33 mouse cellular contexts compared by ENCODE assay signal in genomic region chr8:25450544-25450943, GRCm38 (mm10).
"Had no signal": no experiment of that assay in that cellular context is flagged by ENCODE, and none has a peak within 500 bp of the region (broad histone marks: within the 10 kb centered on the region; RNA-seq: fewer than 3 reads in every experiment).

No protein-coding gene starts in this region.

- H3K4me3 ChIP-seq: limb, embryonic 10.5 days; limb, embryonic 12.5 days; limb, embryonic 13.5 days; limb, embryonic 15.5 days; liver, embryonic 12.5 days; liver, embryonic 13.5 days; liver, embryonic 15.5 days; lung, embryonic 15.5 days; megakaryocyte, embryonic 14.5 days; midbrain, embryonic 10.5 days; midbrain, embryonic 12.5 days; midbrain, embryonic 13.5 days; midbrain, embryonic 15.5 days; myocyte; neural tube, embryonic 12.5 days; neural tube, embryonic 13.5 days had no signal

- H3K27me3 ChIP-seq: limb, embryonic 12.5 days; limb, embryonic 13.5 days; limb, embryonic 15.5 days; liver, embryonic 12.5 days; liver, embryonic 13.5 days; liver, embryonic 15.5 days; lung, embryonic 15.5 days; megakaryocyte, embryonic 14.5 days; midbrain, embryonic 12.5 days; midbrain, embryonic 13.5 days; midbrain, embryonic 15.5 days; neural tube, embryonic 12.5 days; neural tube, embryonic 13.5 days had no signal

- H3K9me3 ChIP-seq: limb, embryonic 10.5 days; limb, embryonic 13.5 days; limb, embryonic 15.5 days; liver, embryonic 12.5 days; liver, embryonic 13.5 days; liver, embryonic 15.5 days; lung, embryonic 15.5 days; midbrain, embryonic 10.5 days; midbrain, embryonic 12.5 days; midbrain, embryonic 13.5 days; midbrain, embryonic 15.5 days; neural tube, embryonic 12.5 days had no signal

- H3K27ac ChIP-seq: limb, embryonic 10.5 days; limb, embryonic 12.5 days; limb, embryonic 13.5 days; limb, embryonic 15.5 days; liver, embryonic 12.5 days; liver, embryonic 13.5 days; liver, embryonic 14.5 days; liver, embryonic 15.5 days; lung, embryonic 15.5 days; macrophage; midbrain, embryonic 10.5 days; midbrain, embryonic 12.5 days; midbrain, embryonic 13.5 days; midbrain, embryonic 15.5 days; neural tube, embryonic 12.5 days; neural tube, embryonic 13.5 days had no signal

- H3K4me2 ChIP-seq: limb, embryonic 12.5 days; limb, embryonic 13.5 days; limb, embryonic 15.5 days; liver, embryonic 11.5 days; liver, embryonic 12.5 days; liver, embryonic 13.5 days; liver, embryonic 15.5 days; lung, embryonic 14.5 days; lung, embryonic 15.5 days; midbrain, embryonic 11.5 days; midbrain, embryonic 12.5 days; midbrain, embryonic 13.5 days; midbrain, embryonic 15.5 days; neural tube, embryonic 12.5 days; neural tube, embryonic 13.5 days had no signal

- H3K9ac ChIP-seq: limb, embryonic 12.5 days; limb, embryonic 13.5 days; limb, embryonic 15.5 days; liver, embryonic 12.5 days; liver, embryonic 13.5 days; liver, embryonic 14.5 days; liver, embryonic 15.5 days; liver, postnatal 0 days; lung, embryonic 14.5 days; lung, embryonic 15.5 days; midbrain, embryonic 12.5 days; midbrain, embryonic 13.5 days; midbrain, embryonic 15.5 days; neural tube, embryonic 12.5 days; neural tube, embryonic 13.5 days had no signal

- H3K36me3 ChIP-seq: limb, embryonic 10.5 days; limb, embryonic 12.5 days; limb, embryonic 13.5 days; limb, embryonic 15.5 days; liver, embryonic 12.5 days; liver, embryonic 13.5 days; liver, embryonic 15.5 days; lung, embryonic 15.5 days; midbrain, embryonic 10.5 days; midbrain, embryonic 12.5 days; midbrain, embryonic 13.5 days; midbrain, embryonic 15.5 days; neural tube, embryonic 12.5 days; neural tube, embryonic 13.5 days had no signal

- H3K4me1 ChIP-seq: limb, embryonic 12.5 days; limb, embryonic 13.5 days; limb, embryonic 15.5 days; liver, embryonic 15.5 days; lung, embryonic 15.5 days; midbrain, embryonic 12.5 days; midbrain, embryonic 13.5 days; midbrain, embryonic 15.5 days; neural tube, embryonic 13.5 days had no signal

- ATAC-seq: liver, embryonic 12.5 days; liver, postnatal 0 days; lung, postnatal 0 days; midbrain, embryonic 13.5 days; midbrain, embryonic 15.5 days; midbrain, embryonic 16.5 days had no signal

- DNase-seq: left cerebral cortex, postnatal 4 days; liver; liver, embryonic 13.5 days; liver, postnatal 0 days; lung, adult 18-20 months; lung, adult 2 months; lung, embryonic 14.5 days; lung, postnatal 10 days; lung, postnatal 14 days; lung, postnatal 36 days; lung, postnatal 4 days; midbrain, embryonic 14.5 days had no signal
